Mouse (Mus musculus) G1E (cell line): ENCODE data around the gene Glmp. TPM values are rescaled to one million over a fixed set of nuclear protein-coding genes. Genes with fewer than 3 reads are reported as not detected.

ENCODE experiments used
- polyA plus RNA-seq: library from polyadenylated mRNA; stranded (reverse); fragments of >175 nt; gene quantifications from 2 replicates; pipeline ENCODE4 v1.2.3, GENCODE M21; 2012
- total RNA-seq, 2 experiments: library from RNA; stranded (forward) in 1 of 2; stranded (reverse) in 1 of 2; fragments of 200-1000 nt in 1 of 2; fragments of >200 nt in 1 of 2; fragmentation: Nextera tagmentation in 1 of 2; gene quantifications; 2 replicates each; pipeline ENCODE4 v1.2.3; 2014 to 2017

The Glmp gene
- total and polyA plus RNA-seq, 3 experiments = 65.7 to 123 (median 67.5) TPM

Other genes with a start within 250 kb of the Glmp start
Only the 20 nearest of the 21 such genes appear.
- 20.2 and 29.3 TPM in 2 replicates for gene Iqgap3, start 243.1 kb upstream of the Glmp start, total RNA-seq (2014; fragmentation: Nextera tagmentation)
- 22.8 and 22.9 TPM in 2 replicates for gene Iqgap3, start 243.1 kb upstream of the Glmp start, total RNA-seq (2017)
- gene Iqgap3, start 243.1 kb upstream of the Glmp start, polyA plus RNA-seq = 10.6 and 13.8 TPM in 2 replicates
- 125 and 128 TPM in 2 replicates for gene Mef2d, start 182.7 kb upstream of the Glmp start, total RNA-seq (2014; fragmentation: Nextera tagmentation)
- 15.4 and 17.0 TPM in 2 replicates for gene Mef2d, start 182.7 kb upstream of the Glmp start, total RNA-seq (2017)
- 133 and 141 TPM in 2 replicates for gene Mef2d, start 182.7 kb upstream of the Glmp start, polyA plus RNA-seq
- gene Rhbg, start 70.3 kb upstream of the Glmp start, total RNA-seq (2014; fragmentation: Nextera tagmentation) = not detected in 2 replicates
- gene Rhbg, start 70.3 kb upstream of the Glmp start, total RNA-seq (2017) = not detected in 2 replicates
- not detected in 2 replicates for gene Rhbg, start 70.3 kb upstream of the Glmp start, polyA plus RNA-seq
- not detected in 2 replicates for gene Gm38392, start 37.8 kb upstream of the Glmp start, total RNA-seq (2014; fragmentation: Nextera tagmentation)
- not detected in 2 replicates for gene Gm38392, start 37.8 kb upstream of the Glmp start, total RNA-seq (2017)
- not detected in 2 replicates for gene Gm38392, start 37.8 kb upstream of the Glmp start, polyA plus RNA-seq
- gene Tsacc, start 28.0 kb upstream of the Glmp start, total RNA-seq (2014; fragmentation: Nextera tagmentation) = 11.5 and 17.6 TPM in 2 replicates
- 6.3 and 13.9 TPM in 2 replicates for gene Tsacc, start 28.0 kb upstream of the Glmp start, total RNA-seq (2017)
- gene Tsacc, start 28.0 kb upstream of the Glmp start, polyA plus RNA-seq = 0.74 and 1.1 TPM in 2 replicates
- 213 and 234 TPM in 2 replicates for gene Cct3, start 27.9 kb upstream of the Glmp start, total RNA-seq (2014; fragmentation: Nextera tagmentation)
- 292 and 314 TPM in 2 replicates for gene Cct3, start 27.9 kb upstream of the Glmp start, total RNA-seq (2017)
- gene Cct3, start 27.9 kb upstream of the Glmp start, polyA plus RNA-seq = 27.9 and 28.7 TPM in 2 replicates
- 3.8 and 8.1 TPM in 2 replicates for gene Tmem79, start 11.1 kb downstream of the Glmp start, total RNA-seq (2014; fragmentation: Nextera tagmentation)
- 1.1 and 1.6 TPM in 2 replicates for gene Tmem79, start 11.1 kb downstream of the Glmp start, total RNA-seq (2017)
- gene Tmem79, start 11.1 kb downstream of the Glmp start, polyA plus RNA-seq = 1.3 and 2.7 TPM in 2 replicates
- 47.5 and 59.3 TPM in 2 replicates for gene Smg5, start 11.2 kb downstream of the Glmp start, total RNA-seq (2014; fragmentation: Nextera tagmentation)
- 53.9 and 57.6 TPM in 2 replicates for gene Smg5, start 11.2 kb downstream of the Glmp start, total RNA-seq (2017)
- 56.8 and 78.5 TPM in 2 replicates for gene Smg5, start 11.2 kb downstream of the Glmp start, polyA plus RNA-seq
- not detected in 2 replicates for gene Paqr6, start 39.6 kb downstream of the Glmp start, total RNA-seq (2014; fragmentation: Nextera tagmentation)
- 0.12 and 0.38 TPM in 2 replicates for gene Paqr6, start 39.6 kb downstream of the Glmp start, total RNA-seq (2017)
- gene Paqr6, start 39.6 kb downstream of the Glmp start, polyA plus RNA-seq = not detected in 2 replicates
- gene Bglap3, start 47.7 kb downstream of the Glmp start, total RNA-seq (2014; fragmentation: Nextera tagmentation) = not detected in 2 replicates
- 0.16 and 0.17 TPM in 2 replicates for gene Bglap3, start 47.7 kb downstream of the Glmp start, total RNA-seq (2017)
- not detected in 2 replicates for gene Bglap3, start 47.7 kb downstream of the Glmp start, polyA plus RNA-seq
- not detected in 2 replicates for gene Bglap2, start 53.7 kb downstream of the Glmp start, total RNA-seq (2014; fragmentation: Nextera tagmentation)
- not detected in 2 replicates for gene Bglap2, start 53.7 kb downstream of the Glmp start, total RNA-seq (2017)
- not detected in 2 replicates for gene Bglap2, start 53.7 kb downstream of the Glmp start, polyA plus RNA-seq
- not detected in 2 replicates for gene Bglap, start 59.4 kb downstream of the Glmp start, total RNA-seq (2014; fragmentation: Nextera tagmentation)
- not detected in 2 replicates for gene Bglap, start 59.4 kb downstream of the Glmp start, total RNA-seq (2017)
- not detected in 2 replicates for gene Bglap, start 59.4 kb downstream of the Glmp start, polyA plus RNA-seq
- gene Pmf1, start 85.3 kb downstream of the Glmp start, total RNA-seq (2014; fragmentation: Nextera tagmentation) = 273 and 301 TPM in 2 replicates
- 110 and 117 TPM in 2 replicates for gene Pmf1, start 85.3 kb downstream of the Glmp start, total RNA-seq (2017)
- gene Pmf1, start 85.3 kb downstream of the Glmp start, polyA plus RNA-seq = 254 and 283 TPM in 2 replicates
- gene Slc25a44, start 100.1 kb downstream of the Glmp start, total RNA-seq (2014; fragmentation: Nextera tagmentation) = 62.0 and 62.3 TPM in 2 replicates
- 50.3 and 50.9 TPM in 2 replicates for gene Slc25a44, start 100.1 kb downstream of the Glmp start, total RNA-seq (2017)
- 17.4 and 23.0 TPM in 2 replicates for gene Slc25a44, start 100.1 kb downstream of the Glmp start, polyA plus RNA-seq
- gene Sema4a, start 136.2 kb downstream of the Glmp start, total RNA-seq (2014; fragmentation: Nextera tagmentation) = 1.1 TPM in 1 of 2 replicates, not detected in the other
- gene Sema4a, start 136.2 kb downstream of the Glmp start, total RNA-seq (2017) = 0.23 and 0.66 TPM in 2 replicates
- gene Sema4a, start 136.2 kb downstream of the Glmp start, polyA plus RNA-seq = 1.3 and 1.7 TPM in 2 replicates
- gene Lmna, start 184.9 kb downstream of the Glmp start, total RNA-seq (2014; fragmentation: Nextera tagmentation) = 69.3 and 72.1 TPM in 2 replicates
- gene Lmna, start 184.9 kb downstream of the Glmp start, total RNA-seq (2017) = 96.4 and 98.2 TPM in 2 replicates
- 336 and 381 TPM in 2 replicates for gene Lmna, start 184.9 kb downstream of the Glmp start, polyA plus RNA-seq
- gene Mex3a, start 207.4 kb downstream of the Glmp start, total RNA-seq (2014; fragmentation: Nextera tagmentation) = 6.2 and 8.2 TPM in 2 replicates
- 1.7 and 2.0 TPM in 2 replicates for gene Mex3a, start 207.4 kb downstream of the Glmp start, total RNA-seq (2017)
- gene Mex3a, start 207.4 kb downstream of the Glmp start, polyA plus RNA-seq = 9.0 and 9.6 TPM in 2 replicates
- gene Rab25, start 223.3 kb downstream of the Glmp start, total RNA-seq (2014; fragmentation: Nextera tagmentation) = 1.6 and 4.5 TPM in 2 replicates
- 0.35 TPM in 1 of 2 replicates, not detected in the other for gene Rab25, start 223.3 kb downstream of the Glmp start, total RNA-seq (2017)
- 0.67 and 0.88 TPM in 2 replicates for gene Rab25, start 223.3 kb downstream of the Glmp start, polyA plus RNA-seq
- 44.7 and 64.5 TPM in 2 replicates for gene Lamtor2, start 228.1 kb downstream of the Glmp start, total RNA-seq (2014; fragmentation: Nextera tagmentation)
- gene Lamtor2, start 228.1 kb downstream of the Glmp start, total RNA-seq (2017) = 97.5 and 98.0 TPM in 2 replicates
- 96.1 and 182 TPM in 2 replicates for gene Lamtor2, start 228.1 kb downstream of the Glmp start, polyA plus RNA-seq
- gene Ubqln4, start 228.7 kb downstream of the Glmp start, total RNA-seq (2014; fragmentation: Nextera tagmentation) = 63.4 and 67.4 TPM in 2 replicates
- gene Ubqln4, start 228.7 kb downstream of the Glmp start, total RNA-seq (2017) = 39.6 and 40.6 TPM in 2 replicates
- 73.7 and 81.2 TPM in 2 replicates for gene Ubqln4, start 228.7 kb downstream of the Glmp start, polyA plus RNA-seq